Mouse (Mus musculus) cerebellum, adult 9-10 months (tissue): ENCODE measurements around the gene Cib4.

Experiments used
- DNase-seq: peaks from one replicate; pipeline ENCODE4 v3.0.0; 2022

Gene Cib4

DNA sequence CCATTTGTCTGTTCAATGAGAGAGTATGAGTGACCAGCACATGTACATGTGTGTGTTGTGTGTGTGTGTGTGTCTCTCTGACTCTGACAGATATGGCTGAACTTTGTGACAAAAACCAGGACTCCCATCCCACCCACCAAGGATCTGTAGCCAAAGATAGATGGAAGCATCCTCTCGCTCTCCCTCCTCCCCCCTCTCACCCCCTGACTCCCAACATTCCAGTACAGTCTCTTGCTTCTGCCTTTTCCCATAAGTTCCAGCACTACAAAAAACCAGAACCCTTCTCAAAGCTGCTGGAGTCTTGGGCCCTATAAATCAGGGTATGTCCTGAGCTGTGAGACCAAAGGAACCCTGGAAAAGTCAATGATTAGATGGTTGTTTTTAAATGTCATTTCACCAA lies 22.8 kb upstream of the Cib4 start:
- no peak for DNase-seq

DNA sequence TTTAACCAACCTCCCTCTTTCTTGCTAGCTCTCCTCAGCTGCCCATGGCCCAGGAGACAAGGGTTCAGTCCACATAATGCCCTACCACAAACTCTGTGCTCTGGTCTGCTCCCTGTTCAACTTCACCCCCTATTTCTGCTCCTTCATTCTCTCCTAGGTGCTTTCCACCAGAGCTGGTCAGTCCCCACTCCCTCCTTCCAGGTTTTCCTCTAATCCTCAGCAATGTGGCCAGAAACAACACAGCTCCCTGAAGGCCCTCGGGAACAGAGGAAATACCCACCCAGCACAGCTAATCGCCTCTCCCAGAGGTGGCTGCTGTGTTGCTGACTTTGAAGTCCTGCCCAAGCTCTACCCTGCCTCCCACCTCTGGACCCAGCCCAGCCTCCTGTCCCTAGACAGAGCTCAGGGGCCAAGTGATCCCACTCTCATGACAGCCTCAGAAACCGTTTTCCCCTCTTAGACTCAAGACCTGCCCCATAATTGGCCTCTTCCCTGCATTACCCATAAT lies 14.4 kb upstream of the Cib4 start:
- DNase-seq: no peak

DNA sequence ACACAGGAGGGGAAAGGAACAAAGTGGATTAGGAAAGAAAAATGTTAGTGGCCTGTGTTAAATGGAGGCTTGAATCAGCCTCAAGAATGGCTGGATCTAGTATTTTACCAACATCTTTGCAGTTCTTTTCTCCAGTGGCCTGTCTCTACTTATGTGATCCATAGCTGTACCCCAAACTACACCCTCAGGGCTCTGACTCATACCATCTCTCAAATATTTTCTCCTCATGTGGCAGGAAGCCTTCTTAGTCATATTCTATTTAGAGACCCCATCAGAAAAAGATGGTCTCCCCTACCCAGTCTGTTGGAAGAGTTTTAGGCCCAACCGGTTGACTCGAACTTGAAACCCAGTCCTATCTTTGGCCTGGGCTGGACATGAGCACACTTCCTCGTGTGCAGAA lies 13.8 kb upstream of the Cib4 start:
- DNase-seq: no peak

- no peak for DNase-seq
Observed at GRCm38 (mm10) chr5:30556284-30556683, 10.6 kb upstream of the Cib4 start.

DNA sequence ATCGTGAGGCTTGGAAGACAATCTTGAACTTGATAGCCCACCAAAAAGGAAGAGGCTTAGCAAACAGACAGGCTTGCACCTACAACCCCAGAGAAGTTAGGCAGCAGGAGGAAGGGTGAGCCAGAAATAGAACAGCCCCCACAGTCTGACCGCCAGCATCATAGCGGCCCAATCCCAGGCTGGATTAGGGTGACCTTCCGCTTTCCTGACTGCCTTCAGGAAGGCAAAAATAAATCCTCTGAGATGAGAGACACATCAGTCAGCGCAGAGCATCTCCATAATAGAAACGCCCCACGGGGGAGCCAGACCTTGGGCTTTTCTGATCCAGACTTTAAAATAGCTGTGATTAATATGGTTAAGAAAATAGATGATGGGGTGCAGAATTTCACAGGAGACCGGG lies 9.3 kb upstream of the Cib4 start:
- no peak for DNase-seq

- no peak for DNase-seq
Observed at GRCm38 (mm10) chr5:30553936-30554335, 8.3 kb upstream of the Cib4 start.

DNA sequence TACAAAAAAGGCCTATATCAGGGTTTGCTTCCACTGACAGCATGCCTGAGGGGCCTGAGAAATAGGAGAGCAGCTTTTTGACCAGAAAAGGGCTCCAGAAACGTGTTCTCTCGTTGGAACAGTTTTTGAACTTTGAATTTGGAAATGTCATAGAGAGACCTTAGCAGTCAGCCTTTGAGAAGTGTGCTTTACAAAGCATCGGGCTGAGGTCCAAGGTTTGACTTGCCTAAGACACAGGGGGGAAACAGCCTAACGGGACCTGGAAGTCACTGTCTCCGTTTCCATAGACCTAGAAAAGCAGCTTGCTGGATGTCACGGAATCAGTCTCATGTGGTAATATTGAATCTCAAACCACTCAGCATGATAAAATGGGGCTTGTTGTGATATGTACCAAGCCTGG lies 6.4 kb upstream of the Cib4 start:
- no peak for DNase-seq

- DNase-seq: no peak
Observed at GRCm38 (mm10) chr5:30551022-30551638, 5.5 kb upstream of the Cib4 start.

DNA sequence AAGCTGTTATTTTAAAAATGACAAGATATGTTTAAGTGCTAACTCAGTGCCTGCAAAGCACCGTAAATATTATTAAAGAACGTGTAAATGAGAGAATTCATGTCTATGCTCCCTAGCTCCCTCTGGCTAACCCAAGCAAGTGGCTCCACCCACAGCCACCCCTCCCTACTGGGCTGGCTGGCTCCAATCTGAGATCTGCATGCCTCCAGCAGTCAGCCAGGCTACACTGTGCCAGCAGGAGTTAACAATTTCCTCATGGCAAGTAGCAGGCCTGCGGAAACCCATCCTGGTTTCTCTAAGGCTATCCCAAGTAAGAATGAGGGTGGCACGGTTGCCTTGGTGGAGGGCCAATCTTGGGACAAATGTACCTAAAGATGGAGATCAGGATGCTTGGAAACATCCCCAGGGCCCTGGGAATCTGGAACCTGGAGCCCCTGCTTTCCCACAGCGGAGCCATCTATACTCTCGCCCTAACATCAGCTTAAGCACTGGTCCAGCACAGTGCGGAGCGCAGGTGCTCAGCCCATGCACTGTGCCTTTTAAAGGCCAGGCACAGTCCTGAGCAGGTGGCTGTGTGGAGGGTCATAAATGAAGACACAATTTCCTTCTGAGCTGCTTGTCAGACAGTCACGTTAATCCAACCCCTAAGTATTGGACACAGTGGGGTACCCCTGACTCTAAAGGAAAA lies 4.8 kb upstream of the Cib4 start:
- DNase-seq: peak; percentile 72

- DNase-seq: no peak
Observed at GRCm38 (mm10) chr5:30548681-30549080, 3.0 kb upstream of the Cib4 start.

DNA sequence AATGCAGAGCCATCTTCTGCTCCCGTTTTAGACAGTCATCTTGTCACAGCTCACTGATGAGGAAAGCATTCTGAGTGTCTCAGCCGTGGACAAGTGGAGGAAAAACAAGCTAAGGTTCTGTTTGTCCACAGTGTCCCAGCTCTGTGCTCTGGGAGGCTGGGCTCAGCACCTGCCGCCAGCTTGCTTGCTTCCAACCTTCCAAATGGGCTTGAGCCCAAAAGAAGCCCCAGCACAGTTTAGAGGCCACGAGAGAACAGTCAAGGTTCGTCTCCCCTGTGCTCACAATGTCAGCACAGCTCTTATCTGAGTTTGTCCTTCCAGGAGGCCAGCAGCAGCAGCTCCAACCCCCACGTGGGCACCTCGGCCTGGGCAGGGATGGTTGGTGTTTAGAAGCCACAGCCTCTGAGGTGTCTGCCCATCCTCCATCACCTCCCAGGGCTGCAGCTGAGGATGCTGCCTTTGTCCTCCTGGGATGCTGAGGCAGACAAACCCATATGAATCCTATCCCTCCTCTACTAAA lies 9.5 kb downstream of the Cib4 start:
- DNase-seq: no peak

DNA sequence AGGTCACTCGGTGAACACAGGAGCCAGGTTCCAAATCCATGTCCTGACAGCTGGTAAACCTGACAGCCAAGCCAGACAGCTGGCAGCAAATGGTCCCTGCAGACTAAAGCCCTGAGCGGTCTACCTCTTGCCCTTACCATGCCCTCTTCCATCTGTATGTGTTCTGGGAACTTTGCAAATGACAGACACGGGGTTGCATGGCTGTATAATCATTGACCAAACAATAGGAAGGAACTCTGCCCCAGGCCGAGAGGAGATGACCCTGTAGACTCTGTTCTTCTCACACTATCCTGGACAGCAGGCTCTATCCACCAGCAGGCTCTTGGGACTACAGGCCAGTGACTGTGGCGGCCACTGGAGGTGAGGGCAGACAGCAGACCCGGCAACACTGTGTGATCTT lies 11.0 kb downstream of the Cib4 start:
- DNase-seq: no peak

- no peak for DNase-seq
Observed at GRCm38 (mm10) chr5:30528906-30529305, 16.7 kb downstream of the Cib4 start.

DNA sequence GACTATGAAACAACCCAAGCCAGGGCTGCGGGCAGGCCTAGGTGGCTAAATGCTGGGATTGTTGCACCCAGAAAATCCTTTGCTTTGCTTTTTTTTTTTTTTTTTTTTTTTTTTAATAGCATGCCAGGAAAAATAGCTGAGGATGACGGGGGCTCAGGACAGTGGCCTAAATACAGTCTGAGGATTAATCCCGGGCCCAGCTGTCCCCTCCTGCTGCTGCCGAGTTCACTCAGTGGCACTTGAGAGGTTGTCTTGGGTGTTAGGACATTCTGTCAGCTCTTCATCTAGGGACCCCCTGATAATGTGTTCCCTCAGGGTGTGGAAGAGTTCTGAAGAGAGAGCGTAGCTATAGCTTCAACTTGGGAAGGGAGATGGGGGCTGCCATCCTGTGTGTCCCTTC lies 18.5 kb downstream of the Cib4 start:
- no peak for DNase-seq

DNA sequence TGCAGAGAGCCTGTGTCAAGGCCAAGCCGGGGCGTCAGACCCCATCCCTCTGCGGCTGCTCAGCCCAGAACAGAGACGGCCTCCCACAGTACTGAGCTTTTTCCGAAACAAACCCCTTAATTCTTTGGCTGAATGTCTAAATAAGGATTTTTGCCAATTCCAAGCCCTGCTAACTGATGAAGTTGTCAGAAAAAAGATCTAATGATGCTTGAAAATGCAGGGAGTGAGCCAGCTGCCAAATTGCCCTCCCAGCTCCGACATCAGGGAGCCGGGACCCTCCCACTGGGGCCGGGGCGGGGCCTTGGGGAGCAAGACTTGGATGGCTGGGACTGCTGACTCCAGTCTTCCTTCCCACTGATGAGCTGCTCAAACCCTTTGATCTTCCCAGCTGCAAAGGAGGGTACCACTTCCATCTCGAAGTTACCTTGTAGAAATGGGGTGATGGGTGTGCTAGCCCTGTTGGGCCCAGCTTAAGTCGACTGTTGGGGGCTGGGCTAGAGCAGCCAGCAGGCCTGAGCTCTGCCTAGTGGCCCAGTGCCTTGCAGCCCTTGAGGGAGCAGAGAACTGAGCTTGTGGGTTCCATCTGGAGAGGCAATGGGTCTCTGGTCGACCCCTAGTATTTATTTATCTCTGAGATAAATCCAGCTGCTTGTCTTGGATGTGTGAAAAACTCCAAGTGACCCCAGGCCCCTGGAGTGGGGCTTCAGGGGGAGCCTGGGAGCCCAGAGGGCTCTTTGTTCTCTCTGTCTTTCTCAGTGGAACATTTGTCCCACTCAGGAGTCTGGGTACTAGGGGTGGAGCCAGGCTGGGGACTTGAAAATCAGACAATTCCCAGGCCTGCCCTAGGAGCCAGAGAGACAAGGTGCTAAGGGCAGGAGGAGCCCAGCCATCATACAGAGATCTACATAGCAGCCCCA lies 19.5 kb downstream of the Cib4 start:
- no peak for DNase-seq

DNA sequence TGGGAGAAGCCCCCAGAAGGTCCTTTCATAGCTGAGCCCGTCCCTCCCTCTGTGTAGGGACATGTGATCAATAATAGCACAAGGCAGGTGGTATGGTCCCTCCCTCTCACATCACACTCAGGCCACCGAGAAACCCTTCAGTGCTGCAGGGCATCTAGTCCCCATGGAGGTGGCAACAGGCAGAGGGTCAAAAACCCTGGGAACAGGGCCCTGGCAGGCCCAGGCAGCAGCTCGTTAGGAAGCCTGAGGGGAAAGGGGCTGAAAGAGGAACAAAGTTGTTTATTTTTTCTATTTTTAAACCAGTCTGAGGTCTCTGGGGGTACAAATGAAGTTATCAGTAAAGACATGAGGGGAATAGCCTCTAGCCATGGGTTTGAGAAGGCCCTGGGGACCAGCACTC lies 21.4 kb downstream of the Cib4 start:
- no peak for DNase-seq

- DNase-seq: no peak
Observed at GRCm38 (mm10) chr5:30523131-30523530, 22.5 kb downstream of the Cib4 start.

DNA sequence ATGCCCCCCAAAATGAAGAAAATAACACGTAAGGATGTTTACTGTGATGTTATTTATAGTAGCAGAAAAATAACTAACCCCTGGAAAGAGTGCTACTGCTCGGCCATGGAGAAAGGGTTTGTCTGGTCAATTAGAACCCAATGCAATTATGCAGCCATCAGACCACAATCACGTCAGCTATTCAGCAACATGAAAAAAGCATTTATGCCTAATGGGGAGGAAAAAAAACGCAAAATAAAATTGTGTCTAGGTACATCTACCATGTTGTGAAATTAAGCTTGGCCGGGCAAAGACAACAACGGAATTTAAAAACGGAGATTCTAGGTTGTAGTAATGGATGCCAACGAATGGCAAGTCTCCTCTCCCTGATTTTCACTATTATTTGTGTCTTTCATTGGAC lies 23.2 kb downstream of the Cib4 start:
- DNase-seq: no peak

DNA sequence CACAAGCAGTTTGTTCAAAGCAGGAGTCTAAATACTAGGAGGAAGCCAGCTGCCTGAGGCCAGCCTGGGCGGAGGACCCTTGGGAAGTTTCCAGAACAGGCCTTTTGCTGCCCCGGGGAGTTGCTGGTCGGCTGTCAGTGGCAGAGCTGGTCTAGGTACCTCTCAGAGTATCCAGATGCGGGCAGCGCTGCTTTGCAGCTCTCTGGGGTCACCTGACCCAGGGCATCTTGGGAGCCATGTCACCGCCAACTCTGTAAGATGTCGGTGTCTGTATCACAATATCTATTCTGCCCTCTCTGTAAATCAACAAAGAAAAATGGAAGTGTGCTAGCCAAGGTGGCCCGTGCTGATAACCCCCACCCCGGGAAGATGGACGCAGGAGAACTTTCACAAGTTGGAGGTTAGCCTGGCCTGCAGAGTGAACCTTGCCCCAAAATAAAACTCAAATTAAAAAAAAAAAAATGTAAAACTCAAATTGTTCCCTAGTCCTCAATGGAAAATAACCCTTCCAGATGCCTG lies 25.4 kb downstream of the Cib4 start:
- DNase-seq: no peak

DNA sequence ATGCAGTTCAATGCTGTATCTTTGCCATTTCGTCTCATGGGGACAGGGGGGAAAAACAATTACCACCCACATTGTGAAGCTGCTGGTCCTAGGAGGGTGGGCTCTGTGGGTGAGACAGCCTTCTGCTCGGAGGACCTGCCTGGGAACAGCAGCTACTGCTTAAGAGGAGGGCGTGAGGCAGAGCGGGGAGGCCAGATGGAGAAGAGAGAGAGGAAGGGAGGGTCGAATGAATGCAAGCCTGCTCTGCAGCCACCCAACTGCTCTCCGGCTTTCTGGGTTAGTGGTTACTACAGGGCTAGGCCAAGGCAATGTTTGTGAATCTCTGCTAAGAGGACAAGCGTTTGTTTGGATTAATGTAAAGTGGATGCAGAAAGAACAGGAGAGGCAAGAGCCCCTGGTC lies 26.1 kb downstream of the Cib4 start:
- DNase-seq: no peak

GRCm38 (mm10) chr5:30518547-30518946 lies 27.1 kb downstream of the Cib4 start:
- no peak for DNase-seq

- DNase-seq: no peak
Observed at GRCm38 (mm10) chr5:30518108-30518507, 27.5 kb downstream of the Cib4 start.

- peak; percentile 82 for DNase-seq
Observed at GRCm38 (mm10) chr5:30516376-30516775, 29.3 kb downstream of the Cib4 start.
